Mouse (Mus musculus) liver, adult 2 months (tissue): ENCODE results near the gene Fam129c. TPM values are rescaled to one million over a fixed set of nuclear protein-coding genes. Genes with fewer than 3 reads are reported as not detected.
A peak's percentile ranks its signal among the peaks of the same experiment; 100 is the strongest.

Source experiments
- DNase-seq: peaks from one replicate; pipeline ENCODE4 v3.0.0-alpha.2; 2011; ENCODE audit warnings: low read depth, low spot score; ENCODE audit errors: extremely low read depth
- H3K27ac ChIP-seq: fragments of 200-500 bp; replicated peaks from 2 replicates; pipeline ENCODE4 v1.5.1; 2012; ENCODE audit warnings: low read depth, mild to moderate bottlenecking, control low read depth, inconsistent platforms, low read length; ENCODE audit not compliant: insufficient read depth
- H3K27me3 ChIP-seq: fragments of 200-500 bp; 2 replicates; pipeline ENCODE4 v1.6.1; 2012; ENCODE audit warnings: mild to moderate bottlenecking, moderate library complexity, low read length, inconsistent platforms; ENCODE audit not compliant: control insufficient read depth, insufficient read depth
- H3K36me3 ChIP-seq: fragments of 200-500 bp; 2 replicates; pipeline ENCODE4 v1.6.1; 2012; ENCODE audit warnings: low read length, inconsistent platforms; ENCODE audit not compliant: control insufficient read depth, insufficient read depth
- H3K4me1 ChIP-seq: fragments of 200-500 bp; 2 replicates; pipeline ENCODE4 v1.6.1; 2011; ENCODE audit warnings: low read length; ENCODE audit not compliant: control insufficient read depth, insufficient read depth
- H3K4me3 ChIP-seq: fragments of 200-500 bp; 2 replicates; pipeline ENCODE4 v1.5.1; 2011; ENCODE audit warnings: low read depth, mild to moderate bottlenecking, control low read depth, low read length, moderate library complexity; ENCODE audit not compliant: insufficient read depth
- H3K79me2 ChIP-seq: fragments of 200-500 bp; 2 replicates; pipeline ENCODE4 v1.6.1; 2012; ENCODE audit warnings: inconsistent platforms, mild to moderate bottlenecking, low read length, moderate library complexity; ENCODE audit not compliant: control insufficient read depth, insufficient read depth
- H3K9ac ChIP-seq: fragments of 200-500 bp; 2 replicates; pipeline ENCODE4 v1.6.1; 2012; ENCODE audit warnings: low read depth, mild to moderate bottlenecking, control low read depth, inconsistent platforms, low read length
- CTCF ChIP-seq: fragments of 200-500 bp; IDR thresholded peaks from 2 replicates; pipeline ENCODE4 v1.5.1; 2011; ENCODE audit warnings: low read depth, low read length, control low read depth
- POLR2A ChIP-seq: fragments of 200-500 bp; IDR thresholded peaks from 2 replicates; pipeline ENCODE4 v1.6.1; 2011; ENCODE audit warnings: low read length, control low read depth; ENCODE audit not compliant: insufficient read depth; ENCODE audit errors: extremely low read depth
- WGBS: fragments of 180-500 bp; shearing (Covaris S2); methylation state at CpG from one replicate; pipeline ENCODE4 v1.1.7; 2018; 5-methylcytosine and 5-hydroxymethylcytosine counted together
- polyA plus RNA-seq: library from polyadenylated mRNA; depleted of rRNA; stranded (reverse); fragments of >200 nt; gene quantifications from 2 replicates; pipeline ENCODE4 v1.2.3, GENCODE M21; 2012
- total RNA-seq: library from RNA; depleted of rRNA; stranded (reverse); fragments of >200 nt; gene quantifications from 2 replicates; pipeline ENCODE4 v1.2.3, GENCODE M21; 2014

Fam129c gene
- total and polyA plus RNA-seq, 2 experiments: 0.73 to 0.92 TPM

GRCm38 (mm10) chr8:71566501-71566900 lies 30.9 kb upstream of the Fam129c start, which contains the start of gene Nxnl1:
Nxnl1 (minus strand) TSS chr8:71566601.
- 85% methylated on average over 3 of the region's 3 CpGs for WGBS
- peaks cover 4% of the 10 kb centered on the region; the same call in 1 of the 2 replicates for H3K4me1 ChIP-seq

DNA sequence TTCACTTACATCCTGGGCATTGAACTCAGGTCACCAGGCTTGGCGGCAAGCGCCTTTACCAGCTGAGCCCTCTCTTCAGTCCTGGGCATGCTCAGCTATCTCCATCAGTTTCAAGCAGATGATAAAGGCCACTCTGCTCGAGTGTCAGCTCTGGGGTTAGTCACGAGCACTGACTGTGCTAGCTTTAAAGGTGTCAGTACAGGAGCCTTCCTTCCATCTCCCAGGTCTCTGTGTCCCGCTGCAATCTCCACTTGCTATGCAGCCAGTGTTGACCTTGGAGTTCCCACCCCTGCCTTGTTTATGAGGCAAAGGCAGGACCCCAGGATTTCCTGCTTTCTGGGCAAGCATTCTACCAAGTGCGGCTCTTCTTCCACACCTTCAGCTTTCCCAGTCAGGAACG lies 29.9 kb upstream of the Fam129c start:
- 88% methylated on average over 7 of the region's 7 CpGs for WGBS
- H3K79me2 ChIP-seq: no peaks in the 10 kb centered on the region
- H3K36me3 ChIP-seq: no peaks in the 10 kb centered on the region
- TF ChIP-seq POLR2A: no peak
- no peak for TF ChIP-seq CTCF
- 0 out of 2 replicates have a peak, but pooled peaks cover 1% of the 10 kb centered on the region for H3K27me3 ChIP-seq
- peaks cover 4% of the 10 kb centered on the region; the same call in 1 of the 2 replicates for H3K4me1 ChIP-seq
- no peak for DNase-seq
- no peak overlapping the region; the same call in 1 of the 2 replicates for H3K27ac ChIP-seq
- H3K9ac ChIP-seq: no peak overlapping the region
- H3K4me3 ChIP-seq: no peak overlapping the region

More at GRCm38 (mm10) chr8:71566501-71566900, 30.9 kb upstream of the Fam129c start, which contains the start of gene Nxnl1:
- TF ChIP-seq POLR2A: no peak
- no peak for TF ChIP-seq CTCF
- Histone ChIP-seq H3K27ac (no peak within 1 kb of the TSS), H3K27me3 (0 out of 2 replicates have a peak, but pooled peaks cover 5% of the 10 kb centered on the region), H3K79me2 (no peaks in the 10 kb centered on the region), H3K36me3 (no peaks in the 10 kb centered on the region), H3K4me3 (no peak within 1 kb of the TSS), H3K9ac (no peak within 1 kb of the TSS)
- DNase-seq: no peak

- Histone ChIP-seq H3K36me3 (no peaks in the 10 kb centered on the region), H3K9ac (peak within 1 kb of the TSS; percentile 76), H3K79me2 (no peaks in the 10 kb centered on the region), H3K27ac (peak within 1 kb of the TSS; percentile 82), H3K4me3 (peak within 1 kb of the TSS; percentile 67), H3K4me1 (peaks cover 4% of the 10 kb centered on the region; the same call in 1 of the 2 replicates), H3K27me3 (no peaks in the 10 kb centered on the region)
- TF ChIP-seq CTCF (no peak), POLR2A (no peak)
- DNase-seq: peak; percentile 40
- 19% methylated on average over 13 of the region's 13 CpGs for WGBS
These were observed 29.0 kb upstream of the Fam129c start, which contains the start of gene Slc27a1 for GRCm38 (mm10) chr8:71568387-71568937. Slc27a1 (plus strand) TSS chr8:71568882.

DNA sequence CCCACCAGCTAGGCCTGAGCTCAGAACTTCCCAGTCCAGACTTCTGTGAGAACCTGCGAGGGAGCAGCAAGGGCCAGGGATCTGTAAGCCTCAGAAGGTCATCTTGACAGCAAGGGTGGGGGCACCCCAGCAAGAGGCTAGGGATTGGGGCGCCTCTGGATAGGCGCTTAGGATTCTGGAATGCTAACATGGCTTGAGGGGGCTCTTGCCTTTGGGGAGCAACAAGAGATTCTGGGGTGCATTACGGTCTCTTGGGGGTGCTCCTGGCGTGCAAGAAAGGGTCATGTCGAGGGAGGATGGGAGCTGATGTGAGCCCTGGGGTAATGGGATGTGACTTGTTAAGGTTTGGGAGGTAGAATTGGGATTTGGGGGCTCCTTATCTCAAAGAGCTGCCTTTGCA lies 28.5 kb upstream of the Fam129c start:
- Histone ChIP-seq H3K79me2 (no peaks in the 10 kb centered on the region), H3K27me3 (no peaks in the 10 kb centered on the region), H3K36me3 (no peaks in the 10 kb centered on the region), H3K4me3 (peak overlapping the region; percentile 67; the same call in 1 of the 2 replicates), H3K27ac (peak overlapping the region; percentile 82; the same call in 1 of the 2 replicates), H3K4me1 (peaks cover 4% of the 10 kb centered on the region; the same call in 1 of the 2 replicates), H3K9ac (no peak overlapping the region; the same call in 1 of the 2 replicates)
- DNase-seq: no peak
- TF ChIP-seq CTCF: no peak
- TF ChIP-seq POLR2A: no peak
- WGBS: 43% methylated on average over 6 of the region's 6 CpGs

DNA sequence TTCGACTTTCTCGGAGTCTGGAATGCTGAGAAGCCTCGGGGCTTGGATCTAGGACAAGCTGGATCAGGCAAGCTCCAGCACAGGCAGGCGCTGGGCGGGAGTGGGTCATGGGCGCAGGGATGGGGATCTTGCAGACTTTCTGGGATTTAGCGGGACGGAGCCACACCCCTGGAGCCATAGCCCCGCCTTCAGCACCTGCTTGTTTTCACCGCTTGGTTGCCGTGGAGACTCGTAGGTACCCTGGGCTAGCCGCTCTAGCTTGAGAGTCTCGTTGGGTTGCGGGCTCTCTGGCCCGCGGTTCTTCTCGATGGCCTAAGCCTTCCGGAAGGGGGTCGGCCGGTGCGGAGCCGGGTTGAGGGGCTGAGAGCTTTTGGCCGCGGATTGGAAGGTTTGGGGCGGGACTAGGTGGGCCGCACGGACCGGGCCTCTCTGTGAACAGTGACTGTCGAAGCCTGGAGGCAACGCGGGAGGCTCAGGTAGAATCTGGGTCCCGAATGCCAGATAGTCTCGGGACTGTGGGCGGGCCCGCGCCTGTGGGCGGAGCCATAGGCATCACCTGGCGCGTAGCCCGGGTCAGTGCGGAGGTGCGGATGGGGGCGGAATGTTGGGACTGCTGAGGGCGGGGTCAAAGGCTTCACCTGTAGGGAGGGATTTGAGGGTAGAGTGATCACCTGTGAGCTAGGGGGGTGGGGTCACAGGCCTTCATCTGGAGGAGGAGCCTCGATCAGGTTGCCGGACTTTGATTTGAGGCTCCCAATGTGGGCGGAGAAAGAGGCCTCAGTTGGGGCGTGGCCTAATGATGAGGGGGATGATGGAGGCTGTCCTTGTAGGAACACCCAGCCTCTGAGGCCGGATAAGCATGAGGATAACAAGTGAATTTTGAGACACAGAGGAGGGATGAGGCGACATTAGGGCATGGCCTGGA lies 27.8 kb upstream of the Fam129c start:
- WGBS: 4% methylated on average over 51 of the region's 51 CpGs
- DNase-seq: peak; percentile 90
- TF ChIP-seq POLR2A (0 out of 2 replicates have a peak, but pooled peaks have one; percentile 32), CTCF (no peak)

More for the DNA sequence above, 27.8 kb upstream of the Fam129c start:
- H3K27me3 ChIP-seq: no peaks in the 10 kb centered on the region
- peaks cover 4% of the 10 kb centered on the region; the same call in 1 of the 2 replicates for H3K4me1 ChIP-seq
- H3K9ac ChIP-seq: peak overlapping the region; percentile 76
- peak overlapping the region; percentile 82 for H3K27ac ChIP-seq
- H3K36me3 ChIP-seq: no peaks in the 10 kb centered on the region
- H3K4me3 ChIP-seq: peak overlapping the region; percentile 67
- H3K79me2 ChIP-seq: 0 out of 2 replicates have a peak, but pooled peaks cover 2% of the 10 kb centered on the region
